Mouse (Mus musculus) MEL (cell line): ENCODE measurements around the gene Kcnj4. TPM values are rescaled to one million over a fixed set of nuclear protein-coding genes. Genes with fewer than 3 reads are reported as not detected.

Experiments used
- DNase-seq: peaks from one replicate; pipeline ENCODE4 v3.0.0; 2011; ENCODE audit warnings: low read depth, low spot score
- H3K27ac ChIP-seq: 2 replicates; pipeline ENCODE4 v1.5.1; 2012; ENCODE audit warnings: low read depth, mild to moderate bottlenecking, control low read depth, low read length, moderate library complexity; ENCODE audit not compliant: control insufficient read depth
- H3K27me3 ChIP-seq, 2 experiments: fragments of 150-350 bp in 1 of 2; sonication (generic) in 1 of 2; 2 replicates each; pipeline ENCODE4 v1.6.1; 2012; ENCODE audit warnings: low read length in 2 of 2, mild to moderate bottlenecking in 2 of 2, improper control_type of control experiment in 1 of 2, moderate library complexity in 1 of 2; ENCODE audit not compliant: insufficient read depth in 2 of 2, control insufficient read depth in 1 of 2
- H3K36me3 ChIP-seq, 2 experiments: 2 replicates each; pipeline ENCODE4 v1.6.1; 2012 to 2014; ENCODE audit warnings: low read length in 2 of 2, improper control_type of control experiment in 1 of 2, inconsistent platforms in 1 of 2, mild to moderate bottlenecking in 1 of 2; ENCODE audit not compliant: insufficient read depth in 2 of 2, control insufficient read depth in 1 of 2
- H3K4me1 ChIP-seq, 2 experiments: fragments of 150-350 bp in 1 of 2; sonication (generic) in 1 of 2; 2 replicates each; pipeline ENCODE4 v1.6.1; 2012; ENCODE audit warnings: low read length in 2 of 2, improper control_type of control experiment in 1 of 2, mild to moderate bottlenecking in 1 of 2; ENCODE audit not compliant: insufficient read depth in 2 of 2, control insufficient read depth in 1 of 2
- H3K4me3 ChIP-seq, 2 experiments: fragments of 150-350 bp in 1 of 2; sonication (generic) in 1 of 2; 2 replicates each; pipeline ENCODE4 v1.5.1; 2012; ENCODE audit warnings: low read depth in 2 of 2, low read length in 2 of 2, mild to moderate bottlenecking in 2 of 2, moderate library complexity in 2 of 2, control low read depth in 1 of 2, improper control_type of control experiment in 1 of 2; ENCODE audit not compliant: control insufficient read depth in 1 of 2, insufficient read depth in 1 of 2
- H3K79me2 ChIP-seq: 2 replicates; pipeline ENCODE4 v1.6.1; 2012; ENCODE audit warnings: mild to moderate bottlenecking, low read length, moderate library complexity; ENCODE audit not compliant: control insufficient read depth, poor library complexity, insufficient read depth
- H3K9ac ChIP-seq: 2 replicates; pipeline ENCODE4 v1.6.1; 2012; ENCODE audit warnings: low read depth, mild to moderate bottlenecking, control low read depth, low read length, moderate library complexity; ENCODE audit not compliant: control insufficient read depth, poor library complexity, severe bottlenecking
- H3K9me3 ChIP-seq: fragments of 150-350 bp; sonication (generic); replicated peaks from 2 replicates; pipeline ENCODE4 v1.6.1; 2012; ENCODE audit warnings: mild to moderate bottlenecking, low read length, improper control_type of control experiment, moderate library complexity; ENCODE audit not compliant: insufficient read depth
- BHLHE40 ChIP-seq: IDR thresholded peaks from 2 replicates; pipeline ENCODE4 v1.6.1; 2012; ENCODE audit warnings: low read depth, mild to moderate bottlenecking, inconsistent platforms, low read length, improper control_type of control experiment, borderline replicate concordance
- CTCF ChIP-seq, 3 experiments: IDR thresholded peaks in 2 of 3; conservative IDR thresholded peaks in 1 of 3; 2 replicates each; pipeline ENCODE4 v1.5.1; 2011 to 2012; ENCODE audit warnings: low read length in 3 of 3, low read depth in 2 of 3, mild to moderate bottlenecking in 2 of 3, improper control_type of control experiment in 1 of 3, inconsistent platforms in 1 of 3, mixed read lengths in 1 of 3, moderate library complexity in 1 of 3; ENCODE audit not compliant: control insufficient read depth in 1 of 3, insufficient read depth in 1 of 3, poor library complexity in 1 of 3, severe bottlenecking in 1 of 3
- E2F4 ChIP-seq: IDR thresholded peaks from 2 replicates; pipeline ENCODE4 v1.6.1; 2011; ENCODE audit warnings: low read depth, low read length, improper control_type of control experiment, borderline replicate concordance
- GABPA ChIP-seq: IDR thresholded peaks from 2 replicates; pipeline ENCODE4 v1.6.1; 2012; ENCODE audit warnings: low read depth, mild to moderate bottlenecking, inconsistent platforms, low read length, improper control_type of control experiment, moderate library complexity
- MAFK ChIP-seq: IDR thresholded peaks from 2 replicates; pipeline ENCODE4 v1.6.1; 2011; ENCODE audit warnings: low read depth, mild to moderate bottlenecking, low read length, improper control_type of control experiment, borderline replicate concordance
- MAX ChIP-seq: IDR thresholded peaks from 2 replicates; pipeline ENCODE4 v1.6.1; 2011; ENCODE audit warnings: low read length, improper control_type of control experiment
- MEF2A ChIP-seq: IDR thresholded peaks from 2 replicates; pipeline ENCODE4 v1.6.1; 2014; ENCODE audit warnings: low read depth, mild to moderate bottlenecking, inconsistent platforms, low read length, improper control_type of control experiment; ENCODE audit not compliant: poor library complexity, insufficient replicate concordance, severe bottlenecking; ENCODE audit errors: extremely low read depth
- MYC ChIP-seq: IDR thresholded peaks from 2 replicates; pipeline ENCODE4 v1.6.1; 2011; ENCODE audit warnings: low read depth, mild to moderate bottlenecking, low read length, improper control_type of control experiment, moderate library complexity
- NELFE ChIP-seq: IDR thresholded peaks from 2 replicates; pipeline ENCODE4 v1.6.1; 2011; ENCODE audit warnings: low read depth, low read length, improper control_type of control experiment
- NRF1 ChIP-seq: IDR thresholded peaks from 2 replicates; pipeline ENCODE4 v1.6.1; 2014; ENCODE audit warnings: low read depth, mild to moderate bottlenecking, inconsistent platforms, low read length, improper control_type of control experiment, moderate library complexity; ENCODE audit not compliant: poor library complexity, insufficient read depth, severe bottlenecking
- POLR2A ChIP-seq, 2 experiments: IDR thresholded peaks; 2 replicates each; pipeline ENCODE4 v1.6.1; 2011 to 2012; ENCODE audit warnings: low read length in 2 of 2, mild to moderate bottlenecking in 2 of 2, control low read depth in 1 of 2, improper control_type of control experiment in 1 of 2, low read depth in 1 of 2, moderate library complexity in 1 of 2; ENCODE audit not compliant: control insufficient read depth in 1 of 2, insufficient read depth in 1 of 2, poor library complexity in 1 of 2
- POLR2AphosphoS2 ChIP-seq: IDR thresholded peaks from 2 replicates; pipeline ENCODE4 v1.6.1; 2011; ENCODE audit warnings: low read length, improper control_type of control experiment
- RAD21 ChIP-seq: IDR thresholded peaks from 2 replicates; pipeline ENCODE4 v1.6.1; 2011; ENCODE audit warnings: mild to moderate bottlenecking, low read depth, low read length, improper control_type of control experiment
- RCOR1 ChIP-seq: IDR thresholded peaks from 2 replicates; pipeline ENCODE4 v1.6.1; 2012; ENCODE audit warnings: low read depth, mild to moderate bottlenecking, inconsistent platforms, low read length, improper control_type of control experiment
- TAL1 ChIP-seq: IDR thresholded peaks from 2 replicates; pipeline ENCODE4 v1.6.1; 2012; ENCODE audit warnings: mild to moderate bottlenecking, inconsistent platforms, low read length, moderate library complexity, mixed read lengths
- TCF12 ChIP-seq: IDR thresholded peaks from 2 replicates; pipeline ENCODE4 v1.6.1; 2014; ENCODE audit warnings: low read depth, mild to moderate bottlenecking, inconsistent platforms, low read length, improper control_type of control experiment, moderate library complexity
- UBTF ChIP-seq: IDR thresholded peaks from 2 replicates; pipeline ENCODE4 v1.6.1; 2012; ENCODE audit warnings: low read depth, mild to moderate bottlenecking, inconsistent platforms, low read length, improper control_type of control experiment, moderate library complexity, borderline replicate concordance; ENCODE audit not compliant: insufficient read depth
- USF2 ChIP-seq, 2 experiments: IDR thresholded peaks; 2 replicates each; pipeline ENCODE4 v1.6.1; 2011 to 2012; ENCODE audit warnings: improper control_type of control experiment in 2 of 2, low read length in 2 of 2, borderline replicate concordance in 1 of 2, inconsistent platforms in 1 of 2, low read depth in 1 of 2, mild to moderate bottlenecking in 1 of 2; ENCODE audit not compliant: insufficient read depth in 1 of 2
- ZC3H11A ChIP-seq: IDR thresholded peaks from 2 replicates; pipeline ENCODE4 v1.6.1; 2012; ENCODE audit warnings: low read depth, mild to moderate bottlenecking, inconsistent platforms, low read length, improper control_type of control experiment
- ZKSCAN1 ChIP-seq: IDR thresholded peaks from 2 replicates; pipeline ENCODE4 v1.6.1; 2012; ENCODE audit warnings: low read depth, mild to moderate bottlenecking, inconsistent platforms, low read length, improper control_type of control experiment, moderate library complexity
- ZMIZ1 ChIP-seq: IDR thresholded peaks from 2 replicates; pipeline ENCODE4 v1.6.1; 2012; ENCODE audit warnings: low read depth, mild to moderate bottlenecking, inconsistent platforms, low read length, improper control_type of control experiment, moderate library complexity
- polyA plus RNA-seq, 2 experiments: library from polyadenylated mRNA; stranded (reverse) in 1 of 2; unstranded in 1 of 2; fragments of >175 nt in 1 of 2; fragments of >200 nt in 1 of 2; gene quantifications; 2 replicates each; pipeline versions ENCODE4 v1.2.1 to v1.2.4; 2012; ENCODE audit warnings: low replicate concordance in 2 of 2, low read depth in 1 of 2; ENCODE audit not compliant: insufficient read length in 2 of 2, insufficient read depth in 1 of 2, missing spikeins in 1 of 2
- total RNA-seq: library from RNA; depleted of rRNA; stranded (reverse); fragments of 300-350 nt; gene quantifications from 2 replicates; pipeline ENCODE4 v1.2.3, GENCODE M21; 2012

Kcnj4 gene
- total and polyA plus RNA-seq, 3 experiments = 0.07 TPM; not detected in 2

DNA sequence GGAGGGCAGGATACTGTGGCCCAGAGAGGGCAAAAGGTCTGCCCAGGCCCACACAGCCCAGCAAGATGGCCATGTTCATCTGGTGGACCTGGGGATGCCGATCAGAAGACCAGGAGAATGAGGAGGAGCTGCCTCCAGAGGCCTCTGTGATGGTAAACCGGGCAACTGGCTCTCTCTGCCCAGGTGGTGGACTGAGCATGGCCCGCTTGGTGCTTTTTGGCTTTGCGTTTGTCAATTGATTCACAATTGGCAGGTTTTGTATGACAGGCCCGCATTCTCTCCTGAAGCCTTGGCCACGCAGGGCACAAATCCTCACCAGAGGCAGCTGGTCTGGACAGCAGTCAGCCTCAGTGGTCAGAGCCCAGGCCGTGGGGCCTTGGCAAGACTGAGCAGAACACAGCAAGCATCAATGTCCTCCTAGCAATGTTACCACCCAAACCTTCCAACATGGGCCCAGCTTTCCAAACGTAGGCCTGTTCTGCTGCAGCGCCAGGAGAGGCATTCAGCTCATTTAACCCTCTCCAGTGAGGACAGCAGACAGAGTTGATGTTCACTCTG, 62.0 kb downstream of the Kcnj4 start:
- Histone ChIP-seq H3K27ac (no peak overlapping the region), H3K4me3 (no peak overlapping the region), H3K36me3 (peaks cover 0 to 5% of the 10 kb centered on the region in 2 experiments; a peak in 2 of 4 replicates), H3K4me1 (peaks cover 6 to 7% of the 10 kb centered on the region in 2 experiments; a peak in 3 of 4 replicates), H3K9ac (no peak overlapping the region), H3K9me3 (no peaks in the 10 kb centered on the region), H3K79me2 (peaks cover 15% of the 10 kb centered on the region), H3K27me3 (no peaks in the 10 kb centered on the region)
- no peak for DNase-seq
- TF ChIP-seq MAFK = no peak
- no peak for TF ChIP-seq MEF2A
- no peak for TF ChIP-seq MYC
- no peak for TF ChIP-seq BHLHE40
- no peak for TF ChIP-seq E2F4
- no peak for TF ChIP-seq GABPA
- no peak for TF ChIP-seq RAD21
- TF ChIP-seq, all 39 proteins: peak for 0

- Histone ChIP-seq H3K27me3 (no peaks in the 10 kb centered on the region), H3K4me3 (peak overlapping the region; percentile 61 to 99), H3K27ac (peak overlapping the region; percentile 34), H3K4me1 (peaks cover 6 to 8% of the 10 kb centered on the region in 2 experiments; a peak in 3 of 4 replicates), H3K9me3 (no peaks in the 10 kb centered on the region), H3K9ac (peak overlapping the region; percentile 79), H3K36me3 (peaks cover 0 to 5% of the 10 kb centered on the region in 2 experiments; a peak in 2 of 4 replicates), H3K79me2 (peaks cover 15% of the 10 kb centered on the region)
- DNase-seq = no peak
- TF ChIP-seq POLR2AphosphoS2 (no peak), USF2 (IDR thresholded peaks at IDR 0.05; ENCODE audit: borderline replicate concordance in 1 of 2, insufficient read depth in 1 of 2, low read depth in 1 of 2, low read length in 2 of 2) (no peak)
Measured at GRCm38 (mm10) chr15:79442257-79442611, 62.8 kb downstream of the Kcnj4 start.

GRCm38 (mm10) chr15:79441331-79442256, 63.4 kb downstream of the Kcnj4 start:
- peaks cover 15% of the 10 kb centered on the region for H3K79me2 ChIP-seq
- DNase-seq = peak; percentile 68
- peak overlapping the region; percentile 68 to 99 for H3K4me3 ChIP-seq
- no peaks in the 10 kb centered on the region for H3K27me3 ChIP-seq
- H3K9ac ChIP-seq = peak overlapping the region; percentile 85
- peaks cover 9 to 15% of the 10 kb centered on the region in 2 experiments for H3K4me1 ChIP-seq
- H3K9me3 ChIP-seq = no peaks in the 10 kb centered on the region
- H3K27ac ChIP-seq = peak overlapping the region; percentile 34
- H3K36me3 ChIP-seq = peaks cover 0 to 9% of the 10 kb centered on the region in 2 experiments; a peak in 2 of 4 replicates
- no peak for TF ChIP-seq RCOR1
- peak in 1 of 2 experiments; percentile 48; a peak in 2 of 4 replicates for TF ChIP-seq POLR2A (IDR thresholded peaks at IDR 0.05; ENCODE audit: control insufficient read depth in 1 of 2, insufficient read depth in 1 of 2, low read depth in 1 of 2, low read length in 2 of 2, poor library complexity in 1 of 2)
- TF ChIP-seq USF2 (IDR thresholded peaks at IDR 0.05; ENCODE audit: borderline replicate concordance in 1 of 2, insufficient read depth in 1 of 2, low read depth in 1 of 2, low read length in 2 of 2) = no peak
- TF ChIP-seq TCF12 = no peak
- TF ChIP-seq ZKSCAN1 = no peak
- 0 out of 2 replicates have a peak, but pooled peaks have one; percentile 28 for TF ChIP-seq MAX
- no peak; the same call in 1 of the 2 replicates for TF ChIP-seq NELFE
- TF ChIP-seq TAL1 = no peak
- TF ChIP-seq ZMIZ1 = no peak
- no peak for TF ChIP-seq CTCF (IDR thresholded peaks at IDR 0.05 in 2 of 3, conservative IDR thresholded peaks at IDR 0.05 in 1 of 3; ENCODE audit: control insufficient read depth in 1 of 3, insufficient read depth in 1 of 3, low read depth in 2 of 3, low read length in 3 of 3, poor library complexity in 1 of 3, severe bottlenecking in 1 of 3)
- TF ChIP-seq ZC3H11A = no peak
- no peak for TF ChIP-seq RAD21
- no peak; the same call in 1 of the 2 replicates for TF ChIP-seq NRF1
- TF ChIP-seq UBTF = peak; percentile 17; the same call in 1 of the 2 replicates
